Mouse (Mus musculus) induced T-regulatory cell, adult 2 months (primary cell): ENCODE measurements around the gene Rnls.

Experiments
- DNase-seq: peaks from one replicate; pipeline ENCODE4 v3.0.0-alpha.2; 2012; ENCODE audit warnings: low read depth

Gene Rnls

GRCm38 (mm10) chr19:33262421-33262820 is 129.7 kb downstream of the Rnls start:
- peak; percentile 40 for DNase-seq

- DNase-seq: no peak
Observed at GRCm38 (mm10) chr19:33259164-33259563, 132.9 kb downstream of the Rnls start.

GRCm38 (mm10) chr19:33253893-33254292 is 138.2 kb downstream of the Rnls start:
- no peak for DNase-seq

- no peak for DNase-seq
Observed at GRCm38 (mm10) chr19:33252226-33252625, 139.9 kb downstream of the Rnls start.

- no peak for DNase-seq
Observed at GRCm38 (mm10) chr19:33244196-33244595, 147.9 kb downstream of the Rnls start.

- DNase-seq: no peak
Observed at GRCm38 (mm10) chr19:33240386-33240785, 151.7 kb downstream of the Rnls start.

- DNase-seq: no peak
Observed at GRCm38 (mm10) chr19:33232902-33233301, 159.2 kb downstream of the Rnls start.

- peak; percentile 18 for DNase-seq
Observed at GRCm38 (mm10) chr19:33231303-33231702, 160.8 kb downstream of the Rnls start.

- DNase-seq: peak; percentile 93
Observed at GRCm38 (mm10) chr19:33227004-33227403, 165.1 kb downstream of the Rnls start.

- DNase-seq: peak; percentile 27
Observed at GRCm38 (mm10) chr19:33225858-33226705, 166.0 kb downstream of the Rnls start.

GRCm38 (mm10) chr19:33225002-33225376 is 167.1 kb downstream of the Rnls start:
- peak; percentile 18 for DNase-seq

GRCm38 (mm10) chr19:33224181-33225001 is 167.7 kb downstream of the Rnls start:
- DNase-seq: peak; percentile 44

- peak; percentile 55 for DNase-seq
Observed at GRCm38 (mm10) chr19:33223766-33224165, 168.3 kb downstream of the Rnls start.

- no peak for DNase-seq
Observed at GRCm38 (mm10) chr19:33223276-33223675, 168.8 kb downstream of the Rnls start.

- peak; percentile 90 for DNase-seq
Observed at GRCm38 (mm10) chr19:33222595-33223223, 169.4 kb downstream of the Rnls start.

GRCm38 (mm10) chr19:33217791-33218300 is 174.2 kb downstream of the Rnls start:
- no peak for DNase-seq

- no peak for DNase-seq
Observed at GRCm38 (mm10) chr19:33209709-33210108, 182.4 kb downstream of the Rnls start.

GRCm38 (mm10) chr19:33207991-33208390 is 184.1 kb downstream of the Rnls start:
- DNase-seq: no peak

GRCm38 (mm10) chr19:33205389-33205788 is 186.7 kb downstream of the Rnls start:
- no peak for DNase-seq

- DNase-seq: no peak
Observed at GRCm38 (mm10) chr19:33202422-33202821, 189.7 kb downstream of the Rnls start.

GRCm38 (mm10) chr19:33201181-33201580 is 190.9 kb downstream of the Rnls start:
- no peak for DNase-seq

GRCm38 (mm10) chr19:33192064-33192463 is 200.0 kb downstream of the Rnls start:
- no peak for DNase-seq
